ENCODE assay signal across 8 mouse cellular contexts in the genomic region with DNA sequence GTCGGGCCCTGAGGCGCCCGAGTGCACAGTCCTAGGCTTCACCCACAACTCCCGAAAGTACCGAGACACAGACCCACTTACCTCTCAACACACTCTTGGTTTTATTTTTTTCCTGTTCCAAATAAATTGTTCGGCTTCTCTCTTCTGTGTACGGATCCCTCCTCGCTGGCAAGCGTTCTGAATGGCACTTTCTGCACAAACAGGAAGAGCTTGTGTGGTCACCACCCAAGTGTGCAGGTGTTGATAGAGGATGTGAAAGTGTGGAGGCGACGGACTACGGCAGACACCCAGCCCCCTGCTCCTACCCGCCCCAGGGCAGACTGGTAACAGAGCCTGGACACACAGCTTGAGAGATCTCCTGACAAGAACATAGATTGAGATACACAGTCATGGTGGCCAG. TPM values are rescaled to one million over a fixed set of nuclear protein-coding genes. Genes with fewer than 3 reads are reported as not detected.
DNase-seq lines count a peak whose midpoint lies in the region; ATAC-seq lines count a peak whose summit lies in the region.

A gene (minus strand): TSS at position 179 of the 400 bp plus-strand sequence.

- no peak within 1 kb of the TSS for H3K4me2 ChIP-seq in embryonic facial prominence, embryonic 13.5 days
- H3K4me2 ChIP-seq in midbrain, embryonic 15.5 days: no peak within 1 kb of the TSS

- 89% methylated on average over 13 of the region's 13 CpGs for WGBS in embryonic facial prominence, embryonic 13.5 days
- 92% methylated on average over 13 of the region's 13 CpGs for WGBS in midbrain, embryonic 15.5 days

- H3K9me3 ChIP-seq in embryonic facial prominence, embryonic 13.5 days: no peaks in the 10 kb centered on the region
- no peaks in the 10 kb centered on the region for H3K9me3 ChIP-seq in midbrain, embryonic 15.5 days

- H3K9ac ChIP-seq in embryonic facial prominence, embryonic 13.5 days: no peak within 1 kb of the TSS
- no peak within 1 kb of the TSS for H3K9ac ChIP-seq in midbrain, embryonic 15.5 days

- peaks cover 26% of the 10 kb centered on the region for H3K4me1 ChIP-seq in embryonic facial prominence, embryonic 13.5 days
- H3K4me1 ChIP-seq in midbrain, embryonic 15.5 days: no peaks in the 10 kb centered on the region

- intact Hi-C loops in left cerebral cortex, postnatal 25 days (cut with DNase I): no loop called here

- no peaks in the 10 kb centered on the region for H3K36me3 ChIP-seq in embryonic facial prominence, embryonic 13.5 days
- no peaks in the 10 kb centered on the region for H3K36me3 ChIP-seq in midbrain, embryonic 15.5 days (replicated peaks)

- no peak within 1 kb of the TSS for H3K27ac ChIP-seq in embryonic facial prominence, embryonic 13.5 days
- H3K27ac ChIP-seq in midbrain, embryonic 15.5 days: no peak within 1 kb of the TSS

- H3K27me3 ChIP-seq in embryonic facial prominence, embryonic 13.5 days: no peaks in the 10 kb centered on the region
- no peaks in the 10 kb centered on the region for H3K27me3 ChIP-seq in midbrain, embryonic 15.5 days (replicated peaks)

- no peak for ATAC-seq in embryonic facial prominence, embryonic 13.5 days (ENCODE audit: insufficient number of reproducible peaks, insufficient read depth, low FRiP score, low TSS enrichment, low read depth)
- ATAC-seq in midbrain, embryonic 15.5 days (replicated peaks): no peak

- no peak for DNase-seq in layer of hippocampus, adult 18-20 months (ENCODE audit: low spot score in 2 of 2)
- DNase-seq in layer of hippocampus, adult 11-12 months (ENCODE audit: low spot score): no peak
- no peak for DNase-seq in left cerebral cortex, postnatal 25 days (ENCODE audit: low spot score in 2 of 2)
- DNase-seq in thymus, postnatal 4 days: peak; percentile 72
- no peak for DNase-seq in ovary, postnatal 10 days (ENCODE audit: low spot score)
- DNase-seq in right cerebral cortex, adult 18-20 months: no peak

- H3K4me3 ChIP-seq in embryonic facial prominence, embryonic 13.5 days: no peak within 1 kb of the TSS
- no peak within 1 kb of the TSS for H3K4me3 ChIP-seq in midbrain, embryonic 15.5 days

RNA-seq across cellular contexts. Expression of the gene that starts here (rescaled TPM):
- 100 to 1,000 TPM; 115 to 122 TPM for total RNA-seq in layer of hippocampus, adult 18-20 months (2021)
- 12.0 and 20.1 TPM in 2 replicates for polyA plus RNA-seq in embryonic facial prominence, embryonic 13.5 days (2015; fragmentation: Nextera tagmentation; extraction: Ambion mirVana)
- total RNA-seq in left cerebral cortex, postnatal 25 days (2021): 100 to 1,000 TPM in 1 of 2 experiments, 10 to 100 TPM in 1; 94.2 to 102 TPM
- polyA plus RNA-seq in midbrain, embryonic 15.5 days (2015; fragmentation: Nextera tagmentation; extraction: Ambion mirVana): 38.0 and 38.1 TPM in 2 replicates
